Mouse (Mus musculus) bone marrow, adult 2 months (tissue): ENCODE data around the gene Slc17a7.

ENCODE experiments used
- CTCF ChIP-seq: fragments of 200-500 bp; IDR thresholded peaks from 2 replicates; pipeline ENCODE4 v1.5.1; 2011; ENCODE audit warnings: low read length, control low read depth; ENCODE audit not compliant: control insufficient read depth, insufficient read depth
- POLR2A ChIP-seq: fragments of 200-500 bp; IDR thresholded peaks from 2 replicates; pipeline ENCODE4 v1.6.1; 2011; ENCODE audit warnings: low read depth, mild to moderate bottlenecking, control low read depth, low read length, borderline replicate concordance; ENCODE audit not compliant: control insufficient read depth

DNA sequence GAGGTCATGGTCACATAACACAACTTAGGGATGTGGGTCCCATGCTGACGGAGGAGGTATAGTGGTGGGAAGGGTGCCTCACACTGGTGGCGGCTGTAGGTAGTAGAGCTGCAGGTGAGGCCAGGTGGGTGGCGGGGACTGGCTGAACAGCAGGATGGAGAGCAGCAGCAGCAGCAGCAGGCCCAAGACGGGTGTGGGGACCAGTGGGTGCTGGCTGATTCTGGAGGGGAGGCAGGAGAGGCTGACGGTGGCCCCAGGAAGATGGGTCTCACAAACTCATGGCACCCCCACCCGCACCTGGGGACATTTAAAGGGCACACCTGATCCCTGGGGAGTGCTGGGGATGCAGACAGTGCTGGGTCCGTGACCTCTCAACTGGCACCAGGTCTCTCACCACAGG, 19.9 kb downstream of the Slc17a7 start:
- no peak for TF ChIP-seq CTCF
- no peak for TF ChIP-seq POLR2A
